Mouse (Mus musculus): ENCODE results near the gene Fcrl6.

Gene Fcrl6

GRCm38 (mm10) chr1:172614654-172615053 lies 12.3 kb upstream of the Fcrl6 start:
- no peak for DNase-seq (ENCODE audit: low read depth, low spot score)

GRCm38 (mm10) chr1:172612745-172613144 lies 10.4 kb upstream of the Fcrl6 start:
- DNase-seq (ENCODE audit: low read depth, low spot score): no peak

GRCm38 (mm10) chr1:172611304-172611703 lies 9.0 kb upstream of the Fcrl6 start:
- no peak for DNase-seq (ENCODE audit: low read depth, low spot score)

GRCm38 (mm10) chr1:172594495-172594894 lies 7.9 kb downstream of the Fcrl6 start:
- peak; percentile 30 for DNase-seq (ENCODE audit: low read depth, low spot score)

GRCm38 (mm10) chr1:172593956-172594355 lies 8.4 kb downstream of the Fcrl6 start:
- DNase-seq (ENCODE audit: low read depth, low spot score): no peak

- DNase-seq (ENCODE audit: low read depth, low spot score): no peak
Observed at GRCm38 (mm10) chr1:172593321-172593720, 9.0 kb downstream of the Fcrl6 start.

GRCm38 (mm10) chr1:172590385-172590784 lies 12.0 kb downstream of the Fcrl6 start, which contains the start of gene Slamf8:
Slamf8 (minus strand) TSS chr1:172590568.
- no peak for DNase-seq (ENCODE audit: low read depth, low spot score)

- DNase-seq (ENCODE audit: low read depth, low spot score): no peak
Observed at GRCm38 (mm10) chr1:172585612-172586567, 16.5 kb downstream of the Fcrl6 start.

GRCm38 (mm10) chr1:172585026-172585425 lies 17.3 kb downstream of the Fcrl6 start:
- no peak for DNase-seq (ENCODE audit: low read depth, low spot score)

GRCm38 (mm10) chr1:172584271-172584670 lies 18.1 kb downstream of the Fcrl6 start:
- no peak for DNase-seq (ENCODE audit: low read depth, low spot score)

GRCm38 (mm10) chr1:172582436-172582835 lies 19.9 kb downstream of the Fcrl6 start:
- no peak for DNase-seq (ENCODE audit: low read depth, low spot score)

GRCm38 (mm10) chr1:172580116-172580515 lies 22.2 kb downstream of the Fcrl6 start:
- DNase-seq (ENCODE audit: low read depth, low spot score): no peak

GRCm38 (mm10) chr1:172567758-172568157 lies 34.6 kb downstream of the Fcrl6 start:
- DNase-seq (ENCODE audit: low read depth, low spot score): no peak

GRCm38 (mm10) chr1:172566131-172566530 lies 36.2 kb downstream of the Fcrl6 start:
- no peak for DNase-seq (ENCODE audit: low read depth, low spot score)

GRCm38 (mm10) chr1:172563465-172563828 lies 38.9 kb downstream of the Fcrl6 start:
- DNase-seq (ENCODE audit: low read depth, low spot score): no peak

- no peak for DNase-seq (ENCODE audit: low read depth, low spot score)
Observed at GRCm38 (mm10) chr1:172562641-172563464, 39.5 kb downstream of the Fcrl6 start.

GRCm38 (mm10) chr1:172555638-172556037 lies 46.7 kb downstream of the Fcrl6 start, which contains the start of gene Vsig8:
Vsig8 (plus strand) TSS chr1:172555938.
- no peak for DNase-seq (ENCODE audit: low read depth, low spot score)

- DNase-seq (ENCODE audit: low read depth, low spot score): no peak
Observed at GRCm38 (mm10) chr1:172552623-172553022, 49.7 kb downstream of the Fcrl6 start.

- DNase-seq (ENCODE audit: low read depth, low spot score): no peak
Observed at GRCm38 (mm10) chr1:172551009-172551408, 51.3 kb downstream of the Fcrl6 start.

GRCm38 (mm10) chr1:172550551-172550951 lies 51.8 kb downstream of the Fcrl6 start:
- no peak for DNase-seq (ENCODE audit: low read depth, low spot score)

GRCm38 (mm10) chr1:172549717-172550116 lies 52.6 kb downstream of the Fcrl6 start:
- DNase-seq (ENCODE audit: low read depth, low spot score): no peak

GRCm38 (mm10) chr1:172549314-172549713 lies 53.0 kb downstream of the Fcrl6 start:
- DNase-seq (ENCODE audit: low read depth, low spot score): no peak

Data from A20 (cell line).